Mouse (Mus musculus) CH12.LX (cell line): ENCODE measurements around the gene Olfr103.

Experiments used
- CTCF ChIP-seq, 2 experiments: IDR thresholded peaks in 1 of 2; conservative IDR thresholded peaks in 1 of 2; 2 replicates each; pipeline ENCODE4 v1.5.1; 2011 to 2012; ENCODE audit warnings: low read depth in 2 of 2, low read length in 2 of 2, improper control_type of control experiment in 1 of 2, inconsistent platforms in 1 of 2, mild to moderate bottlenecking in 1 of 2, moderate library complexity in 1 of 2
- EP300 ChIP-seq: IDR thresholded peaks from 2 replicates; pipeline ENCODE4 v1.6.1; 2011; ENCODE audit warnings: low read length, improper control_type of control experiment
- HCFC1 ChIP-seq: IDR thresholded peaks from 2 replicates; pipeline ENCODE4 v1.6.1; 2012; ENCODE audit warnings: low read depth, mild to moderate bottlenecking, inconsistent platforms, low read length, improper control_type of control experiment
- MAFK ChIP-seq: IDR thresholded peaks from 2 replicates; pipeline ENCODE4 v1.6.1; 2011; ENCODE audit warnings: low read length, improper control_type of control experiment; ENCODE audit not compliant: insufficient replicate concordance
- MEF2A ChIP-seq: IDR thresholded peaks from 2 replicates; pipeline ENCODE4 v1.6.1; 2014; ENCODE audit warnings: low read depth, mild to moderate bottlenecking, inconsistent platforms, low read length, improper control_type of control experiment, borderline replicate concordance
- MXI1 ChIP-seq: IDR thresholded peaks from 2 replicates; pipeline ENCODE4 v1.6.1; 2011; ENCODE audit warnings: mild to moderate bottlenecking, low read depth, low read length, improper control_type of control experiment

GRCm38 (mm10) chr17:37304213-37304612 lies 35.3 kb downstream of the Olfr103 start, which contains the start of gene Olfr101:
- no peak for TF ChIP-seq MXI1
- TF ChIP-seq HCFC1, result no peak
- no peak for TF ChIP-seq EP300
- no peak for TF ChIP-seq MEF2A
- TF ChIP-seq MAFK, result no peak
- TF ChIP-seq CTCF (conservative IDR thresholded peaks at IDR 0.05 in 1 of 2, IDR thresholded peaks at IDR 0.05 in 1 of 2; ENCODE audit: low read depth in 2 of 2, low read length in 2 of 2), result no peak
